Mouse (Mus musculus): ENCODE measurements at regions not wholly inside any gene's neighbourhood (a gene's known extent, or its start where the extent isn't known, plus 50 kb on each side); places are given as distances from the start of the nearest gene placed in this dataset.
A peak's percentile ranks its signal among the peaks of the same experiment; 100 is the strongest.
"Not testable (repeated sequence)": the region's sequence is repeated elsewhere in the genome, so short reads cannot be mapped to it uniquely, and the experiment has no call there.

DNA sequence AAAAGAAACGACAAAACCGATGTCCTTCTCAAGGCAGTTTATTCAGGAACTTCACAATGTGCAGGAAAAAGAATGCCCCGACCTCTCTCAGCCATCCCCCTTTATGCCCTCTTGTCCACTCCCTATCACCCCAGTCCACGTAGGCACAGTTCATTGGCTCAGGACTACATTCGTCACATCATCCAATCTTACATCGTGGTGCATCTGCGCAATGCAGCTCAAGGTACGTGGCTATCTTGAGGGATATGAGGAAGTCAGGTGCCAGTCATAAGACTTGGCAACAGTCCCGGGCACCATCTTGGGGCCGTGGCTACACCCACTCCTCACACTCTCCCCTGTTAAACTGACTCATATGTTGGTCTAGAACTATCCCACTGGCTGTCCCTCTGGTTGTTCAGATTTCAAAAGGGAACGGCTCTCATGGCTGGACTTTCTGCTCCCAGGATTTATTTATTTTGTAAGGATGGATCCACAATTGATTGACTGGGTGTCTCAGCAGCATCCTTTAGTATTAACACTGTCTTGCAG lies 87.4 kb upstream of the Olfr1402 start:
- not testable (repeated sequence) for DNase-seq (ENCODE audit: low spot score in 2 of 2)

DNA sequence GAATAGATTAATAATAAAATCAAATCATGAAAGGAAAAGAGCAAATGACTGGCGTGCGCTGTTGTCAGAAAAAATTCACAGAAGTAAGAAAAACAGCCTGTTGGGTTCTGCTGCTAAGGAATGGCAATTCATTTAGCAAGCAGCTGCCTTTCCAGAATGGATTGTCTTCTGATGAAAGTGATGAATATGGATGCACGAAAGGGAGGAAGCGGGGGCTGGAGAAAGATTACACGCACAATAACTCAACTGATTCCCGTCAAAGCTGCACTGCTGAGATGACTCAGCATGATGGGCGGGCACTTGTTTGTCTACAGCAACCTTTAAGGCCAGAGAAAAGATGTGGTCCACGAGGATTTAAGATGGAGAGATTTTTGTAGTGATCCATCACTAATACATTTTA lies 85.4 kb upstream of the Olfr1402 start:
- peak in 1 of 2 experiments; percentile 58 for DNase-seq (ENCODE audit: low spot score in 2 of 2)

DNA sequence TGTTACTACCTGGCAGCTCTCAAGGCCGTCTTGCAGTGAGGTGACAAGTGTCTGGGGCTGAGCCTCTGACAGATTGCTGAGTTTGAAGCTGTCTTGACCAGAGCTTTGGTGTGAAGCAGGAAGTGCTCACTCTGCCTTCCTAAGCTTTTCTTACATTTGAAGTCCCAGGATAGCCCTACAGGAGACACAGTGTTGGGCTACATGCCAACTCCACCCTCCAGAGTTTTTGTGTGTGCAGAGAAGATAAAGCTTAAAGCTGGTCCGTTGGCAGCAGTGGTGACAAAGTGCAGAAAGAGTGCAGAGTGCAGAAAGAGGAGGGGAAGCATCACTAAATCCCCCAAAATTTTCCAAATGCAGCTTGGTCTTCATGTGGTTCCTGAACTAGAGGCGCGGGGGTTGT lies 70.1 kb upstream of the Olfr1402 start:
- no peak for DNase-seq (ENCODE audit: low spot score in 2 of 2)

- DNase-seq (ENCODE audit: low spot score in 2 of 2), result no peak
These were observed 69.4 kb upstream of the Olfr1402 start for GRCm38 (mm10) chr3:97491208-97491607.

DNA sequence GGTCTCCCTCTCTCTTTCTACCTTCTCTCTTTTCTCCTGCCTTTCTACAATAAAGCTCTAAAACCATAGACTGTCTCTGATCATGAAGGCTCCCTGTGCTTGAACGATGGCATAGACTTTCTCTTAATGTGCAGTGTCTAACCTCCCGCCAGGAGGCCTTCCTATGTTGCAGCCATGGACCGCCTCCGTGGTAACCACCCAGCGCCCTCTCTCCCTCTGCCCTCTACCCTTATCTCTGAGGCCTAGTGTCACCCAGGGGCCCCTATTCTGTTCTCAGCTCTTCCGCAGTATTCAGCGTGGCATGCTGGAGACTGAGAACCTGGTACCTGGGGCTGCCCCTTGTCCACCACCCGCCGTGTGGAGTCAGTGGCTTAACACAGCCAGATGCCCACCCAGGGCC lies 67.5 kb upstream of the Olfr1402 start:
- no peak for DNase-seq (ENCODE audit: low spot score in 2 of 2)
